Mouse (Mus musculus) v-Abl transformed pro-B cells (cell line): ENCODE measurements around the gene Galnt7.

Experiments
- in situ Hi-C, 2 experiments: fragments of 400-800 bp; cut with MboI; formaldehyde crosslinking; loops; one replicate each; pipeline ENCODE4 v1.15.1; 2025; ENCODE audit not compliant: unreplicated experiment in 2 of 2

The Galnt7 gene

DNA sequence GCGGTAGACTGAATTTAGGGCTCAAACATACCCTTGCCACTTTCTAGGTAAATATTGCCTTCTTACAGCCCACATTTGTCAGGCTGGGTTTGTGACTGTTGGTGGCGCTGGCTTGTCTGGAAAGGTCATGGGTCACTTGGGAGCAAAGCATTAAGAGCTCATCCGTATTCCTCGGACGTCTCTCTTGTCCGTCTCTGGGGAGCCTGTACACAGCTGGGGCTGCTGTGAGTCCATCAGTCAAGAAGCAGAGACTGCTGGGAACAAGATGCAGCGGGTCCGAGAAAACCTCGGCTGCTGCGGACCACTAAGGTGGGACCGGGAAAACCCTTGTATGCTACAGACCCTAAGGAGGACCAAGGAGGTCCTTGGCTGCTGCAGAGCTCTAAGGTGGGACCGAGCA is 105.3 kb downstream of the Galnt7 start:
- in situ Hi-C loops, result loop anchor here (25.0 kb wide), 2 partner anchors 1485 to 2010 kb away; no protein-coding TSS in a partner anchor

DNA sequence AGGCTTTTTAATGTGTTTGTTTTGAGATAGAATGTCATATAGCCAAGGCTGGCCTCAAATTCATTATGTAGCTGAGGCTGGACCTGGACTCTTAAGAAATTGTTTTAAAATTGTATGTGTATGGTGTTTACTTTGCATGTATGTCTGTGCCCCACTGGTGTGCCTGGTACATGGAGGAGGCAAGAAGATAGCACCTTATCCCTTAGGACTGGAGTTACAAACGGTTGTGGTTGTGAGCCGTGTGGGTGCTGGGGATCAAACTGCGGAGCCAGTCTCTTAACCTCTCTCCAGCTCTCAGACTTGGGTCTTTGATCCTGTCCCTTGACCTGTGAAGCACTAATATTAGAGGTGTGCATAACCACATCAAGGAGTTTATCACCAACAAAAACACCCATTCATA is 106.0 kb downstream of the Galnt7 start:
- in situ Hi-C loops, result loop anchor here (25.0 kb wide), 2 partner anchors 1485 to 2010 kb away; no protein-coding TSS in a partner anchor

DNA sequence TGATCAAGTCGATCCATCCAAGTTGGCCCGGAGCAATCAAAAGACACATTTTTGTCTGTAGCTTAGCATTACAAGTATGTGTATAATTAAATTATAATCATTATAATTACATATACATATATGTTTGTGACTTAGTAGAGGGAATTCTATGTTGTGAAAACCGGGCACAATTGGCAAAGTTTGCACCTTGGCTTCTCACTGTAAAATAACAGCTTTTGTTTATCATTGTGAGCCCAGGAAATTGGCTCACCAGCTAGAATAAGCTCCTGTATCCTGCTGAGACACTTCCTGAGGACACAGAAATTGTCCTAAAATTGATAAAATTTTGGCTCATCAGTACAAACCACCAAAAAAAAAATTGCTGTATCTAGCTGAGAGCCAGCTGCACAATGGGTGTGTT is 106.4 kb downstream of the Galnt7 start:
- in situ Hi-C loops, result loop anchor here (25.0 kb wide), 2 partner anchors 1484 to 2009 kb away; no protein-coding TSS in a partner anchor

DNA sequence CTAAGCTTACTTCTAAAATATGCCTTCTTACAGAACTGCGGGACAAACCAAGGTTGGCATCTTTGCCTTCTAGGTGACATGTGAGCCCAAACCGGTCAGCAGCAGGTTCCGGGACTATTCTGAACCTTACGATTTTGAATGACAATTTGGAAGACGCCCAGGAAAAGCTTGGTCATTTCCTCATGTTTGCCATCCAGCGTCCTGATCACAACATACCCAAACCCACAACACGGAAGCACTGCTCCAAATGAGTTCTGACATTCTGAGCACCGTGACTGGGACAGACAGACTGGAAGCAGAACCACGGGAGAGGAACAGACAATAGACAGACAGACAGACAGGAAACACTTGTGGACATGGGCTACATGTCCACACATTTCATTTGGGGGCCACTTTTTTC is 111.4 kb downstream of the Galnt7 start:
- in situ Hi-C loops, result loop anchor here (25.0 kb wide), 2 partner anchors 1479 to 2004 kb away; no protein-coding TSS in a partner anchor

DNA sequence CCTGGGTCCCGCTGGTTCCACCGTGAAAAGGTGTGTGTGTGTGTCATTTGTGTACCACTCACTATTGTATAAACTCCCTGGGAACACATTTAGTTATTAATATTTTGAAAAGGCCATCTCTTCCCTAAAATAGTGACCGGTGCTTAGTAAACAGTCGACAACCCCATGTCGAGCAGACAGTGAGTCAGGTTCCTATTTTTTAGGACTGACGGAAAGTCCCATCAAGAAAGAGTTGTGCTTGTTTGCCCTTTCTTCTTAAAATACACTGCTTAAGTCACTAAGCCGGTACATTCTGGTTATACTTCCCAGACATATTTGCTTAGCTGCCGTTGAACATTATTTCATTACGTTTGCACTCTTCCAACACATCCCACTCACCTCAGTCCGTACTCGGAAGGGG is 111.9 kb downstream of the Galnt7 start:
- in situ Hi-C loops, result loop anchor here (25.0 kb wide), 2 partner anchors 1479 to 2004 kb away; no protein-coding TSS in a partner anchor

- in situ Hi-C loops, result loop anchor here (25.0 kb wide), 2 partner anchors 1478 to 2003 kb away; no protein-coding TSS in a partner anchor
Measured at GRCm38 (mm10) chr8:57540110-57540838, 112.6 kb downstream of the Galnt7 start.

GRCm38 (mm10) chr8:57538601-57539000 is 114.2 kb downstream of the Galnt7 start:
- in situ Hi-C loops, result loop anchor here (5.0 to 25.0 kb wide), 5 partner anchors 259 to 2001 kb away; no protein-coding TSS in a partner anchor

- in situ Hi-C loops, result loop anchor here (5.0 to 25.0 kb wide), 5 partner anchors 261 to 1999 kb away; no protein-coding TSS in a partner anchor
Measured at GRCm38 (mm10) chr8:57536167-57536566, 116.7 kb downstream of the Galnt7 start.

DNA sequence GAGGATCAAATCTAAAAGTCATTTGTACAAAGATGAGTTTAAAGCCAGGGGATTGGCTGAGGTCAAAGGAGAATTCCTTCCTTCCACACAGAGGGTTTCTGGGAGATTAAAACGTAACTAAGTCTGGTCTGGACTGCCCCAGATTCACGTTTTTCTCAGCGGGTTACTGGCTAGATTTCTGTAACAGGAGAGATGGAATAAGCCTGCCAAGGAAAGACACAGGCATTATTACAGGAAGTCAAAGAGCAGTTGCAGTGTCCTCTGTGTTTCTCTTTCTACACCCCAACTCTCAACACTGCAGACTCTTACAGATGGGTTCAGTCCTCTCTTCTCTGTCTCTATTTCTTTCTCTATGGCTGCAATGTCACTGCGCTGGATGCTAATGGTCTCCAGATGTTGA is 118.3 kb downstream of the Galnt7 start:
- in situ Hi-C loops, result loop anchor here (5.0 to 25.0 kb wide), 5 partner anchors 102 to 1997 kb away; no protein-coding TSS in a partner anchor

- in situ Hi-C loops, result loop anchor here (5.0 to 25.0 kb wide), 5 partner anchors 101 to 1996 kb away; no protein-coding TSS in a partner anchor
Measured at GRCm38 (mm10) chr8:57533106-57533505, 119.7 kb downstream of the Galnt7 start.

DNA sequence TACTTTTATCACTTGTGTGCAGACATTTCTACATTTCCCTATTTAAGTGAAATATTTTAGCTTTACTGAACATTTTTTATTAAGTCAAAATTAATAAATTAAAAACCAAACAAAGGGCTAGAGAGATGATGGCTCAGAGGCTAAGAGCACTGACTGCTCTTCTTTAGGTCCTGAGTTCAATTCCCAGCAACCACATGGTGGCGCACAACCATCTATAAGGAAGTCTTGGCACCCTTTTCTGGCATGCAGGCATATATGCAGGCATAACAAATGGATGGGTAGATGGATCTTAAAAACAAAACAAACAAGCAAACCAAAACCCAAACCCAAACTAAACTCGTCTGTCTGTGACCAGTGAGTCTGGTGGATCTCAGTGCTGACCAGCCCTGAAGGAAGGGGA is 120.6 kb downstream of the Galnt7 start:
- in situ Hi-C loops, result loop anchor here (5.0 to 25.0 kb wide), 5 partner anchors 100 to 1995 kb away; no protein-coding TSS in a partner anchor

GRCm38 (mm10) chr8:57530666-57531349 is 122.0 kb downstream of the Galnt7 start:
- in situ Hi-C loops, result loop anchor here (5.0 to 25.0 kb wide), 5 partner anchors 99 to 1994 kb away; no protein-coding TSS in a partner anchor

DNA sequence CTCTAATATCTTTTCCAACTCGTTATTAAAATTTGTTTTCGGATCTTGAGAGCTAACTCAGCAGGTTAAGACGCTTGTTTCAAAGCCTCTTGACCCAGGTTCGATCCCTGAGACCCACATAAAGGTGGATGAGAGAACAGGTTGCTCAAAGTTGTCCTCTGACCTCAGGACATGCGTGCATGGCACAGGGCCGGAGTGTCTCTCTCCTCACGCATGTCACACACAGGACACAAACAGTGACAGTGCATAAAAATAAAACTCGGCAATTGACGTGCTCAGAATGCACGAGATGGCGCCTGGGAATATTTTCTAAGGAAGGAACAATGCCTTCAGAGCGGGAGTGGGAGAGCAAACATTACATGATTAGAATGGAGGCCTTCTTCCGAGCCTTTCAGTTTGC is 122.6 kb downstream of the Galnt7 start:
- in situ Hi-C loops, result loop anchor here (5.0 to 25.0 kb wide), 5 partner anchors 98 to 1993 kb away; no protein-coding TSS in a partner anchor

GRCm38 (mm10) chr8:57528036-57528435 is 124.8 kb downstream of the Galnt7 start:
- in situ Hi-C loops, result loop anchor here (25.0 kb wide), 2 partner anchors 1466 to 1991 kb away; no protein-coding TSS in a partner anchor

DNA sequence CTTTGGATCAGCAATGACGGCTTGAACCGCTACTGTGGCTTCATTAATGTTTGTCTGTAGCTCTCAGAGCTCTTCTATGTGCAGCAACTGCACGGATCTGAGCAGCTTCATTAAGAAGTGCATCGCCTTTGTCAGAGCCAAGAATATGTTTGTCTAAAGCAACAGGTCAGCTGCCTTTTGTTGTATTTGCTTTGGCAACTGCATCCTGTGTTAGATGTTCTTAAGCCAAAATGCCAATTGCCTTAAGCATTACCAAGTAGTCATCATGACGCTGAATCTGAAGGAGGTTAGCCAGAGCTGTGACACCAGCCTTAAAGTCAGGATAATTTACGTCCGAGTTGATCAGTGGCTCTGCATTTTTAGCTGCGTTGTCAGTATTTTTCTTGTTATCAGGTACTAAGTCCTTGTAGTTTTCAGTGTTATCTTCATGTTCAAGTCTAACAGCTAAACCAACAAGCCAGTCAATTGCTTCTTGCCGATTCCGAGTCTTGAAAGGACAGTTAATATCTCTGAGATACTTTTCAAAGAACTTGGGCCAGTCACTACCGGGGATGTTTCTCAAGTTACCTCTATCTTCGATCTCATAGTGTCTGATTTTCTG is 132.5 kb downstream of the Galnt7 start:
- in situ Hi-C loops, result loop anchor here in 1 of 2 experiments (5.0 to 25.0 kb wide), 2 partner anchors 978 to 1458 kb away; no protein-coding TSS in a partner anchor

GRCm38 (mm10) chr8:57517723-57518122 is 135.1 kb downstream of the Galnt7 start:
- in situ Hi-C loops, result loop anchor here in 1 of 2 experiments (25.0 kb wide), 1 partner anchor 1455 kb away; no protein-coding TSS in a partner anchor

DNA sequence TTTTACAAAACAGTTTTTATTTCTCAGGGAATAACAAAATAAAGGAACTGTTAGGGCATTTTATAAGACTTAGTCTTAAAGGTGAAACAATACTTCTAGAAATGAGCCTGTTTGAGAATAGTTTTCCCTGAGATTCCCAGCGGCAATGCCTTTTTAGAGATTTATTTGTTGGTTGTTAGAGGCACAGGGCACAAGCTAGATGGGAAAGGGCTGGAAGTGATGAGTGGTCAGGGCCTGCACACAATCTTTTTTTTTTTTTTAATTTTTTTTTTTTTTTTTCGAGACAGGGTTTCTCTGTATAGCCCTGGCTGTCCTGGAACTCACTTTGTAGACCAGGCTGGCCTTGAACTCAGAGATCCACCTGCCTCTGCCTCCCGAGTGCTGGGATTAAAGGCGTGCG is 136.1 kb downstream of the Galnt7 start:
- in situ Hi-C loops, result loop anchor here in 1 of 2 experiments (25.0 kb wide), 1 partner anchor 1454 kb away; no protein-coding TSS in a partner anchor

DNA sequence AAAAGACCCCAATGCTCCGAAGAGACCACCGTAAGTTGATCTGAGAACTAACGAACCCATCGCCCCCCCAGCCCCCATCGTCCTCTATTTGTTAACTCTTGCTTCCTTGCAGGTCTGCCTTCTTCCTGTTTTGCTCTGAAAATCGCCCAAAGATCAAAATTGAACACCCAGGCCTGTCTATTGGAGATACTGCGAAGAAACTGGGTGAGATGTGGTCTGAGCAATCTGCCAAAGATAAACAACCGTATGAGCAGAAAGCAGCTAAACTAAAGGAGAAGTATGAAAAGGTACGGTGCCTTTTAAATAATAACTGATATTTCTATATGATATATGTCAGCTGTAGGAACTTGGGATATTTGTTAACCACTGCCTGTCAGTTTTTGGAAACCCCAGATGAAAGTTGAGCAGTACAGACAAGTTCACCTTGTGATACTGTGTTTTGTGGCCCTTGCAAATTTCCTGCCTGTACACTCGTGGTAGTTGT is 139.6 kb downstream of the Galnt7 start:
- in situ Hi-C loops, result loop anchor here in 1 of 2 experiments (25.0 kb wide), 1 partner anchor 1451 kb away; no protein-coding TSS in a partner anchor

DNA sequence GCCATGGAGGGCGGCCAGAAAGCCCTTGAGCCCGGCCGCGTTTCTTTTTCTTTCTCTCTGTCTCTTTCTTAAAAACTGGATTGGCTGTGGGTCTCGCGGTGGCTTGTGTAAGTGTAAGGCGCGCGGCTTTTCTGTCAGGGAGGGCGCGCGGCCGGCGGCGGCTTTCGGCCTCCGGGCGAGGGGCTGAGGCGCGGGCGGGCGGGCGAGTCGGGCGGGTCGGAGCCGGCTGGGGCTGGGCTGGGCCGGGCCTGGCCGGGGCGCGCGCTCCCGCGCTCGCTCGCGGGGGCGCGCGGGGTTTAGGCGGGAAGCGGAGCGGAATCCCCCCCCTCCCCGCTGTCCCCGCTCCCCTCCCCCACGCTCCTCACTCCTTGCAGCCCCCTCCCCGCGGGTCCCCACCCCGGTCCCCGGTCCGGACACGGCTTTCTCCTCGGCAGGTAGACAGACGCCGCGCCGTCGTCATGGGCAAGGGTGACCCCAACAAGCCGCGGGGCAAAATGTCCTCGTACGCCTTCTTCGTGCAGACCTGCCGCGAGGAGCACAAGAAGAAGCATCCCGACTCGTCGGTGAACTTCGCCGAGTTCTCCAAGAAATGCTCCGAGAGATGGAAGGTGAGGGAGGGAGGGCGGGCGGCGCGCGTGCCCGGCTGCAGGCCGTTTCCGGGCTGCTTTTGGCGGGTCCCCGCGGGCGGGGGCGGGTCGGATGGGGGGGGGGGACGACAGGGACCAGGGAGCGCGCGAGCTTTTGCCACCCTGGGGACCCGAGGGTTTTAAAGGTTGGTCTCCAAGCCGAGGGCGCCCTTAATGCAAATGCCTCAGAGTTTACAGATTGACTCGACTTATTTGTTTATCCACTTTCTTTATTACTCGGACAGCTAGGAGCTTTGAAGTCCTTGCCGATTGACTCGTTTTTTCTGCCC is 140.4 kb downstream of the Galnt7 start:
- in situ Hi-C loops, result loop anchor here in 1 of 2 experiments (25.0 kb wide), 1 partner anchor 1450 kb away; no protein-coding TSS in a partner anchor
